Mouse (Mus musculus) cerebral cortex, adult 2 months (tissue): Measurements from ENCODE around the gene E430018J23Rik.

Experiments
- WGBS: fragments of 180-500 bp; shearing (Covaris S2); methylation state at CpG from one replicate; pipeline ENCODE4 v1.1.7; 2018; 5-methylcytosine and 5-hydroxymethylcytosine counted together

Gene E430018J23Rik

GRCm38 (mm10) chr7:127393157-127393943 is at the start of gene E430018J23Rik:
E430018J23Rik (minus strand) TSS chr7:127393629.
- WGBS = under 1% methylated on average over 45 of the region's 45 CpGs

DNA sequence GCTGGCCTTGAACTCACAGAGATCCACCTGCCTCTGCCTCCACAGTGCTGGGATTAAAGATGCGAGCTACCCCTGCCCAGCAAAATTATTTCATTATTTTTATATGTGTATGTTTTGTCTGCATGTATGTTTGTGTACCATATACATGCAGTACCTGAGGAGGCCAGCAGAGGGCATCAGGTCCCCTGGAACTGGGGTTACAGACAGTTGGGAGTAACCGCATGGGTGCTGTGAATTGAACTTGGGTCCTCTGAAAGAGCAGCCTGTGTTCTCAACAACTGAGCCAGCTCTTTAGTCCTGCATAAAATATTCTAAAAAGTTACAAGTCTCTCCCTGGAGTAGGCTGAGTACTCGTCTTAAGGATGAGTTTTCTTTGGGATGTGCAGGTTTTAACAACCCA is 44.3 kb upstream of the E430018J23Rik start:
- WGBS = 95% methylated on average over 3 of the region's 3 CpGs

DNA sequence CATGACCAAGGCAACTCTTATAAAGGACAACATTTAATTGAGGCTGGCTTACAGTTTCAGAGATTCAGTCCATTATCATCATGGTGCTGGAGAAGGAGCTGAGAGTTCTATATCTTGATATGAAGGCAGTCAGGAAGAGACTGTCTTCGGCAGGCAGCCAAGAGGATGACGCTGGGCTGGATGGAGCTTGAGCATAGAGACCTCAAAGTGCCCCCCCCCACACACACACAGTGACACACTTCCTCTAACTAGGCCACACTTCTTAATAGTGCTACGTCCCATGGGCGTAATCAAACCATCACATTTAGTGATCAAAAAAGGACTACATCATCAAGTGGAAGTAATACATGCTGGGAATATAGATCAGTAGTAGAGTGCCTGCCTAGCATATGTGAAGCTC is 41.8 kb upstream of the E430018J23Rik start:
- WGBS = 86% methylated on average over 4 of the region's 4 CpGs

- WGBS = 61% methylated on average over 3 of the region's 3 CpGs
These were observed 32.9 kb upstream of the E430018J23Rik start for GRCm38 (mm10) chr7:127426354-127426753.

DNA sequence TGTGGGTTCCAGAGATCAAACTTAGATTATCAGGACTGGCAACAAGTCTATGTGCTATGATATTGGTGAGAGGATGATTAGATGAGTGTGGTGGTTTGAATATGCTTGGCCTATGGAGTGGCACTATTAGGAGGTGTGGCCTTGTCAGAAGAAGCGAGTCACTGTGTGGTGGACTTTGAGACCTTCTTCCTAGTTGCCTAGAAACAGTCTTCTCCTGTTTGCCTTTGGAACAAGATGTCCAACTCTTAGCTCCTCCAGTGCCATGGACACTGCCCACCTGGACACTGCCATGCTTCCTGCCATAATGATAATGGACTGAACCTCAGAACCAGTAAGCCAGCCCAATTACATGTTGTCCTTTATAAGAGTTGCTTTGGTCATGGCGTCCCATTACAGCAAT is 32.5 kb upstream of the E430018J23Rik start:
- 83% methylated on average over 2 of the region's 2 CpGs for WGBS

GRCm38 (mm10) chr7:127425291-127425690 is 31.9 kb upstream of the E430018J23Rik start:
- 87% methylated on average over 3 of the region's 3 CpGs for WGBS

DNA sequence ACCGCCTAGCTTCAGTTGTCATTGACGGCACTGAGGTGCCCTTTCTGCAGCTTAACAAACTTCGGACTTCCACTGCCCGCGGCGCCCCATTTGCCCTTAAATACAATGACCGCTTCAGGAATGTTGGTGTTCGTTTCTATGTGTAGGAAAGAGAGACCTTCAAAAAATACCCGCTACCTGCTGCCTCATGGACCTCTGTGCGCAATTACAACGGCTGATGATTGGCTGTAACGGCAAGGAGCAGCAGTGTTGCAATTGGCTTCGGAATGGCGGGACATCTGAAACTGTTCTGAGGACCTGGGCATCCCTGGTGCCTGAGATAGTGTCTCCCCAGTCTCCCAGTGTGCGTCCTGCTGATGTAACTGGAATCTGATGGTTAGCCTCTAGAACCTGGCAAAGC is 28.8 kb upstream of the E430018J23Rik start:
- WGBS = 2% methylated on average over 15 of the region's 15 CpGs

DNA sequence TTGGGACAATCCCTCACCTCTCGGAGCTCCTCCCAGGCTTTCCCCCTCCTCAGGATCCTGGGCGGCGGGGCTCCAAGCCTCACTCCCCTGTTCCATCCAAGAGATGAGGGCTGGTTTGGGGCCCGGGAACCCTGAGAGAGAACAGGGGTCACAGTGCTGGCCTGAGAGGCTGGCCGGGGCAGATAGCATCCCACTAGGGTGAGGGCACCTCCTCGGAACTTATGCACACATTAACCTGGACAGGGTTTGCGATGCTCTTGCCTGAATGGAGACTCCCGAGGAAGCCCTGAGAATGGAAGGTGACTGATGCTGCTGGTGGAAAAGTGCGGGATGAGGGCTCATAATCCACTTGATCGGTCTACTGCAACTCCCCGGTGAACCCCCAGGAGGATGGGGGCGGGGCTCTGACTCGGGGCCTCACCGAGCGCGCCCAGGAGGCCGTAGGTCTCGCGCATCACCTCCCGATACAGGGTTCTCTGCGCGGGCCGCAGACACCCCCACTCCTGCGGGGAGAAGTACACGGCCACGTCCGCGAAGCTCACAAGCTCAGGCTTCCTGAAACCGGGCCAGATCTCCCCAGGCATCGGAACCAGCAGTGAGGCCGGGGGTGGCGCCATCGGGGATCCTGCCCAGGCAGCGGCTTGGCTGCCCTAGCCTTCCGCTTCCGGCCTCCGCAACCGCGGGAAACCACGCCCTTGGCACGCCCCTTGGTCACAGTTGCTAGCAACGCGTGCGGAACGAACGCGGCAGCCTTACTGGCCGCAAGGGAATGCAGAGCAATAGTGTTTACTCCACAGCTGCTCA is 28.2 kb upstream of the E430018J23Rik start, which contains the start of gene Zfp688:
Gene Zfp688, minus strand, starts transcription at position 681 of the 804 bp plus-strand sequence.
- 2% methylated on average over 48 of the region's 48 CpGs for WGBS

- 77% methylated on average over 2 of the region's 2 CpGs for WGBS
These were observed 18.0 kb upstream of the E430018J23Rik start for GRCm38 (mm10) chr7:127411418-127411817.

DNA sequence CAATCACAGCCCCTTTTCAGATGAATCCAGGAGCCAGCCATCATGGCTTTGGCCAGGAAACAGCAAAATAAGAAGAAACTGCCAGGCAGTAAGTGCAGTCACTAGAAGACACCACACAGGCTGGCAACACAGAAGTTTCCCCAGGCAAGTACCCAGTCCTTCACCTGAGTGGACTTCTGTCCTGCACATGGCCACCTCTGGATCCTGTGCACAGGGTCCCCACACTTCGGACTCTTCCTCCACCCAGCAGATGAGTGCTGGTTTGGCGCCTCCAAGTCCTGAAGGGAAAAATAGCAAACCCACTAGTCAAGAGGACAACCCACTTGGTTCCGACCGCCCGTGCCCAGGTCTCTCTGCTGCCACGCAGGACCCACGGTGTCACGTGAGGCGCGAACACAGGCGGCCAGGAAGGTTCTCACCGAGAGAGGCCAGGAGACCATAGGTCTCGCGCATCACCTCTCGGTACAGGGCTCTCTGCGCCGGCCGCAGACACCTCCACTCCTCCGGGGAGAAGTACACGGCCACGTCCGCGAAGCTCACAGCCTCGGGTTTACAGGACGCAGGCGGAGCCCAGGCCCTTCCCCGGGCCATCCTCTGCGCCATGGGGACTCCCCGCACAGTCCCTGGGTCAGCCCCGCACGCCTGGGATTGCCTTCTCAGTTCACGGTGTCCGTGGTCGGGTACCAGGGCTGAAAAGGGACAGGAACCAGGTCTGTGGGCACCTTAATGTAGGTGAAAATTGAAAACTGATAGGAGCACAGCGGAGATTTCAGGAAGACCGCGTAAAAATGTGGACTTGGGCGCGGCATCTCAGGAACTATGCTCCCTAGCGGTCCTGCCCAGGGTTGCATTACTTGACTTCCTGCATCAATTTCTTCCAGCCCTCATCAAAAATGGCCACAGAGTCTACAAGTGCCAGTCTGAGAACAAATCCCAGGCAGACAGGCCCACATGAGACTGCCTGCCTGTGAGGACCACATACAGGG is 12.9 kb upstream of the E430018J23Rik start, which contains the start of gene Zfp764:
Gene Zfp764, minus strand, starts transcription at position 821 of the 986 bp plus-strand sequence.
- 4% methylated on average over 40 of the region's 40 CpGs for WGBS

- 97% methylated on average over 6 of the region's 6 CpGs for WGBS
These were observed 10.7 kb upstream of the E430018J23Rik start for GRCm38 (mm10) chr7:127404101-127404500.

DNA sequence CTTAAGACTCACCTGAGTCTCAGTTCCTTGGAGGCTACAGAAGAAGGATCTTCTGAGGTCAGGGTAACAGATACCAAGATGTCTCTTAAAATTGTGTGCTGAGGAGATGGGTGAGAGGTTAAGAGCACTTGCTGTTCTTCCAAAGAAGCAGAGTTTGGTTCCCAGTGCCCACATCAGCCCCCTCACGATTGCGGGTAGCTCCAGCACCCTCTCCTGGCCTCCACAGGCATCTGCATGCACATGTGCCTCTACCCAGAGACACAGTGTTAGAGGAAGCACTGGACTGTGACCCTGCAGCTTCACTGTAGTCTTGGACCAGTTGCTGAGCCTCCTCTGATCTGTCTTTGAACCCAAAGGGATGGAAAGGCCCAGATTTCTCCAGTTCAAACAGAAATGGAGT is 9.6 kb upstream of the E430018J23Rik start:
- WGBS = 70% methylated on average over 2 of the region's 2 CpGs

DNA sequence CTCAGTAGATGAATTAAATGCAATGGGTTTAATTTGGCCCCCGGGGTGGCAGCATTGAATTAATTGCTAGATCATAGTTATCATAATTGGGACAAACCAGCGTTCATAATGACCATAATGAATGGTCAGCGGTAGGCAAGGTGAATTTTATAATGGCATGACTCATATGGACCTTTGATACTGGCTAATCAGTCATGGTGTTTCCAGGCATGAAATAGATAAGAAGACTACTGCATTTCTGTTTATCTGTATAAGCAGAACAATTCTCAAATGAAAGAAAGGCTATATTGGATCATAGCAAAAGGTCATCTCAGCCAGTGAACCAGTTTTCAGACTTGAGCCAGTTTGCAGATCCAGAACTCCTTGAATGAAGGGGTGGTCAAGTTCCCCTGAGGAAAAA is 6.9 kb upstream of the E430018J23Rik start:
- 69% methylated on average over 3 of the region's 3 CpGs for WGBS

- WGBS = 9% methylated on average over 7 of the region's 7 CpGs
These were observed 510 bp upstream of the E430018J23Rik start for GRCm38 (mm10) chr7:127393944-127394333.

GRCm38 (mm10) chr7:127392251-127392824 is 1.1 kb downstream of the E430018J23Rik start:
- WGBS = 81% methylated on average over 8 of the region's 8 CpGs

DNA sequence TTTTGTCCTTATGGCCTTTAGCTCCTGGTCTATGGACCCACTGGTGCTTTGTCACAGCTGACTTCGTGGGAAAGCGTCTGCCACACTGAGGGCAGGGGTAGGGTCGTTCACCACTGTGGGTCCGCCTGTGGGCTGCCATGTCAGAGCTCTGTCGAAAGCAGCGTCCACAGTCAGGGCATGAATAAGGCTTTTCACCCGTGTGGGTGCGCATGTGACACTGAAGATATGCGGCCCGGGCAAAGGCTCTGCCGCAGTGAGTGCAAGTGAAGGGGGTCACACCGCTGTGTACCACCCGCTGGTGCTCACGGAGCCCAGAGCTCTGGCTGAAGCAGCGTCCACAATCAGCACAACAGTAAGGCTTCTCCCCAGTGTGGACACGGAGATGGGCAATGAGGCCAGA is 1.9 kb downstream of the E430018J23Rik start:
- WGBS = 96% methylated on average over 16 of the region's 16 CpGs

- WGBS = 76% methylated on average over 7 of the region's 7 CpGs
These were observed 3.1 kb downstream of the E430018J23Rik start for GRCm38 (mm10) chr7:127390306-127390705.

DNA sequence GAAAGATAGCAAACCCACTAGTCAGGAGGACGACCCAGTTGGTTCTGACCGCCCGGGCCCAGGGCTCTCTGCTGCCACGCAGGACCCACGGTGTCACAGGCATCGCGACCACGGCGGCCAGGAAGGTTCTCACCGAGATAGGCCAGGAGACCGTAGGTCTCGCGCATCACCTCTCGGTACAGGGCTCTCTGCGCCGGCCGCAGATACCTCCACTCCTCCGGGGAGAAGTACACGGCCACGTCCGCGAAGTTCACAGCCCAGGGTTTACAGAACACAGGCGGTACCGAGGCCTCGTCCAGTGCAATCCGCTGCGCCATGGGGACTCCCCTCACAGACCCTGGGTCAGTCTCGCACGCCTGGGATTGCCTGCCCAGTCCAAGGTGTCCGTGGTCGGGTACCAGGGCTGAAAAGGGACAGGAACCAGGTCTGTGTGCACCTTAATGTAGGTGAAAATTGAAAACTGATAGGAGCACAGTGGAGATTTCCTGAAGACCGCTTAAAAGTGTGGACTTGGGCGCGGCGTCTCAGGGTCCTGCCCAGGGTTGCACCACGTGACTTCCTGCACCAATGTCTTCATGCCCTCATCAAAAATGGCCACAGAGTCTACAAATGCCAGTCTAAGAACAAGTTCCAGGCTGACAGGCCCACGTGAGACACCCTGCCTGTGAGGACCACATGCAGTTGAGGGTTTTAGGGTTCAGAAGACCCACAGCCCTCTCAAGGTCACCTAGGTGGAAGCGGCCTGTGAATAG is 6.6 kb downstream of the E430018J23Rik start, which contains the start of gene 9130019O22Rik:
Gene 9130019O22Rik, minus strand, starts transcription at position 526 of the 752 bp plus-strand sequence.
- 7% methylated on average over 38 of the region's 38 CpGs for WGBS

DNA sequence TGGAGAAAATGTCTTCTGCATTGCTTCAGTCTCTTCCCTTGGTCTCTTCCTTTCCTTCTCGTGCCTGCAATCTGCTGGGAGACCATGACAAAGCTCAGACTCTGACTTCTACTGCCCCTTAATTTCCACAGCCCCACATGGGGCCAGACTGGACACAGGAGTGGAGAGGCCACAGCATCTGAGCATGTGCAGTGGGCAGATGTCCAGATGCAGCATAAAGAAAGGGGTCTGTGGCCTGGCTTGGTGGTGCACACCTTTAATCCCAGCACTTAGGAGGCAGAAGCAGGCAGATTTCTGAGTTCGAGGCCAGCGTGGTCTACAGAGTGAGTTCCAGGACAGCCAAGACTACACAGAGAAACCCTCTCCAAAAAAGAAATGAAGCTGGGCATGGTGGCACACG is 7.9 kb downstream of the E430018J23Rik start:
- 93% methylated on average over 4 of the region's 4 CpGs for WGBS

DNA sequence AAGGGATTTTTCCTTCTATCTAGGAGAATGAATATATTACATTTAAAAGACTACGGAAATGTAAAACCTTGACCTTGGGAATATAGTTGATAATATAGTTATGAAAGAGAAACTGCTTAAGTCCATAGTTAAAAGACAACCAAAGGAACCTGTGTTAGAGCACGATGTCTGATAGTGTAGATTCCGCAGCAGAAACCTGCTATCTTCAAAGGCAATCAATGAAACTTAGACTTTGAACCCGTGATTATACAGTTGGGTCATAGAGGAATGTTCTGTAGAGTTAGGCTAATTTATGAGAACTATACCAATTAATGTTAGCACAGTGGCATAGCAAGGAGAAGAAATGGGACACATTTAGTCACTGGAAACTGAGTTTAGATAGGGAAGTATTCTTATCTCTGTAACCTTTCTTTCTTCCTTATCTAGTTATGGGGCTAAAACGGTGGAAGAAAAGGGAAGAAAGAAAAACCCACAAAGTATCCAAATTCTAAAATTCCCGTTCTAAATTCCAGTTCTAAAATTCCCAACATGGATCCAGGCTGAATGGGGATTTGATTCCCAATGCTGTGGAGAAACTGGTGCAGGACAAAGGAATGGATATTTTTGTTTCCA is 15.0 kb downstream of the E430018J23Rik start:
- WGBS = 79% methylated on average over 6 of the region's 6 CpGs
